Mouse (Mus musculus): ENCODE data around the gene Sesn3. TPM values are rescaled to one million over a fixed set of nuclear protein-coding genes. Genes with fewer than 3 reads are reported as not detected.

The Sesn3 gene
- total and polyA plus RNA-seq, 2 experiments from 2014 or later: 16.3 to 40.5 TPM

GRCm38 (mm10) chr9:14350787-14351186 lies 75.9 kb downstream of the Sesn3 start:
- Histone ChIP-seq H3K9me3 (ENCODE audit: low read length) (no peaks in the 10 kb centered on the region), H3K27me3 (ENCODE audit: insufficient read depth, low read length) (no peaks in the 10 kb centered on the region), H3K4me2 (ENCODE audit: low read depth) (no peak overlapping the region), H3K4me3 (ENCODE audit: low read depth, low read length) (no peak overlapping the region), H3K9ac (no peak overlapping the region), H3K36me3 (ENCODE audit: insufficient read depth) (no peaks in the 10 kb centered on the region), H3K4me1 (ENCODE audit: insufficient read depth) (no peaks in the 10 kb centered on the region), H3K27ac (ENCODE audit: low read depth, low read length) (no peak overlapping the region)
- no peak for TF ChIP-seq CTCF (IDR thresholded peaks at IDR 0.05; ENCODE audit: low read depth)
- 78% methylated on average over 2 of the region's 2 CpGs for WGBS
- DNase-seq (no peak), ATAC-seq (no peak)

- WGBS: 86% methylated on average over 1 of the region's 1 CpGs
- Histone ChIP-seq H3K27ac (ENCODE audit: low read depth, low read length) (no peak overlapping the region), H3K9ac (no peak overlapping the region), H3K4me1 (ENCODE audit: insufficient read depth) (no peaks in the 10 kb centered on the region), H3K4me2 (ENCODE audit: low read depth) (no peak overlapping the region), H3K9me3 (ENCODE audit: low read length) (no peaks in the 10 kb centered on the region), H3K36me3 (ENCODE audit: insufficient read depth) (no peaks in the 10 kb centered on the region), H3K27me3 (ENCODE audit: insufficient read depth, low read length) (no peaks in the 10 kb centered on the region), H3K4me3 (ENCODE audit: low read depth, low read length) (no peak overlapping the region)
- TF ChIP-seq CTCF (IDR thresholded peaks at IDR 0.05; ENCODE audit: low read depth): no peak
- ATAC-seq (no peak), DNase-seq (no peak)
Observed at GRCm38 (mm10) chr9:14352337-14352736, 77.5 kb downstream of the Sesn3 start.

GRCm38 (mm10) chr9:14354852-14355251 lies 80.0 kb downstream of the Sesn3 start:
- 50% methylated on average over 6 of the region's 6 CpGs for WGBS
- TF ChIP-seq CTCF (IDR thresholded peaks at IDR 0.05; ENCODE audit: low read depth): no peak
- DNase-seq (no peak), ATAC-seq (no peak)
- no peak overlapping the region for H3K4me2 ChIP-seq (ENCODE audit: low read depth)
- H3K4me3 ChIP-seq (ENCODE audit: low read depth, low read length): no peak overlapping the region
- H3K27me3 ChIP-seq (ENCODE audit: insufficient read depth, low read length): no peaks in the 10 kb centered on the region
- H3K27ac ChIP-seq (ENCODE audit: low read depth, low read length): no peak overlapping the region
- H3K9ac ChIP-seq: no peak overlapping the region
- no peaks in the 10 kb centered on the region for H3K36me3 ChIP-seq (ENCODE audit: insufficient read depth)
- no peaks in the 10 kb centered on the region for H3K4me1 ChIP-seq (ENCODE audit: insufficient read depth)
- H3K9me3 ChIP-seq (ENCODE audit: low read length): no peaks in the 10 kb centered on the region

- DNase-seq (no peak), ATAC-seq (no peak)
- H3K9me3 ChIP-seq (ENCODE audit: low read length): no peaks in the 10 kb centered on the region
- no peak overlapping the region for H3K4me3 ChIP-seq (ENCODE audit: low read depth, low read length)
- H3K4me1 ChIP-seq (ENCODE audit: insufficient read depth): no peaks in the 10 kb centered on the region
- H3K4me2 ChIP-seq (ENCODE audit: low read depth): no peak overlapping the region
- no peak overlapping the region for H3K27ac ChIP-seq (ENCODE audit: low read depth, low read length)
- H3K36me3 ChIP-seq (ENCODE audit: insufficient read depth): no peaks in the 10 kb centered on the region
- H3K27me3 ChIP-seq (ENCODE audit: insufficient read depth, low read length): no peaks in the 10 kb centered on the region
- no peak overlapping the region for H3K9ac ChIP-seq
- 82% methylated on average over 4 of the region's 4 CpGs for WGBS
- peak; percentile 37 for TF ChIP-seq CTCF (IDR thresholded peaks at IDR 0.05; ENCODE audit: low read depth)
Observed at GRCm38 (mm10) chr9:14357033-14357432, 82.2 kb downstream of the Sesn3 start.

- Histone ChIP-seq H3K9me3 (ENCODE audit: low read length) (no peaks in the 10 kb centered on the region), H3K4me1 (ENCODE audit: insufficient read depth) (no peaks in the 10 kb centered on the region), H3K4me3 (ENCODE audit: low read depth, low read length) (no peak overlapping the region), H3K9ac (no peak overlapping the region), H3K27ac (ENCODE audit: low read depth, low read length) (no peak overlapping the region), H3K36me3 (ENCODE audit: insufficient read depth) (no peaks in the 10 kb centered on the region), H3K27me3 (ENCODE audit: insufficient read depth, low read length) (no peaks in the 10 kb centered on the region), H3K4me2 (ENCODE audit: low read depth) (no peak overlapping the region)
- no peak for DNase-seq
- ATAC-seq: no peak
- no peak for TF ChIP-seq CTCF (IDR thresholded peaks at IDR 0.05; ENCODE audit: low read depth)
- WGBS: 92% methylated on average over 8 of the region's 8 CpGs
Observed at GRCm38 (mm10) chr9:14362068-14362768, 87.4 kb downstream of the Sesn3 start.

- TF ChIP-seq CTCF (IDR thresholded peaks at IDR 0.05; ENCODE audit: low read depth): no peak
- no peak overlapping the region for H3K27ac ChIP-seq (ENCODE audit: low read depth, low read length)
- H3K9ac ChIP-seq: no peak overlapping the region
- no peak overlapping the region for H3K4me3 ChIP-seq (ENCODE audit: low read depth, low read length)
- H3K9me3 ChIP-seq (ENCODE audit: low read length): no peaks in the 10 kb centered on the region
- no peak overlapping the region for H3K4me2 ChIP-seq (ENCODE audit: low read depth)
- ATAC-seq: no peak
- no peaks in the 10 kb centered on the region for H3K4me1 ChIP-seq (ENCODE audit: insufficient read depth)
- no peaks in the 10 kb centered on the region for H3K36me3 ChIP-seq (ENCODE audit: insufficient read depth)
- WGBS: 84% methylated on average over 6 of the region's 6 CpGs
- DNase-seq: no peak
- H3K27me3 ChIP-seq (ENCODE audit: insufficient read depth, low read length): no peaks in the 10 kb centered on the region
Observed at GRCm38 (mm10) chr9:14363540-14363939, 88.7 kb downstream of the Sesn3 start.

- Histone ChIP-seq H3K4me3 (ENCODE audit: low read depth, low read length) (no peak overlapping the region), H3K36me3 (ENCODE audit: insufficient read depth) (no peaks in the 10 kb centered on the region)
Observed at GRCm38 (mm10) chr9:14364719-14365118, 89.9 kb downstream of the Sesn3 start.

More at GRCm38 (mm10) chr9:14364719-14365118, 89.9 kb downstream of the Sesn3 start:
- H3K9me3 ChIP-seq (ENCODE audit: low read length): peaks cover 5% of the 10 kb centered on the region; the same call in 1 of the 2 replicates
- no peak overlapping the region for H3K4me2 ChIP-seq (ENCODE audit: low read depth)
- H3K27ac ChIP-seq (ENCODE audit: low read depth, low read length): no peak overlapping the region
- no peak for DNase-seq
- no peak overlapping the region for H3K9ac ChIP-seq
- H3K4me1 ChIP-seq (ENCODE audit: insufficient read depth): no peaks in the 10 kb centered on the region
- 96% methylated on average over 9 of the region's 9 CpGs for WGBS
- no peak for TF ChIP-seq CTCF (IDR thresholded peaks at IDR 0.05; ENCODE audit: low read depth)
- no peaks in the 10 kb centered on the region for H3K27me3 ChIP-seq (ENCODE audit: insufficient read depth, low read length)
- ATAC-seq: no peak
